Mouse (Mus musculus): ENCODE measurements around the gene Map3k7cl. TPM values are rescaled to one million over a fixed set of nuclear protein-coding genes. Genes with fewer than 3 reads are reported as not detected.

Map3k7cl gene
- polyA plus RNA-seq, 1 experiment, result 1.3 TPM

DNA sequence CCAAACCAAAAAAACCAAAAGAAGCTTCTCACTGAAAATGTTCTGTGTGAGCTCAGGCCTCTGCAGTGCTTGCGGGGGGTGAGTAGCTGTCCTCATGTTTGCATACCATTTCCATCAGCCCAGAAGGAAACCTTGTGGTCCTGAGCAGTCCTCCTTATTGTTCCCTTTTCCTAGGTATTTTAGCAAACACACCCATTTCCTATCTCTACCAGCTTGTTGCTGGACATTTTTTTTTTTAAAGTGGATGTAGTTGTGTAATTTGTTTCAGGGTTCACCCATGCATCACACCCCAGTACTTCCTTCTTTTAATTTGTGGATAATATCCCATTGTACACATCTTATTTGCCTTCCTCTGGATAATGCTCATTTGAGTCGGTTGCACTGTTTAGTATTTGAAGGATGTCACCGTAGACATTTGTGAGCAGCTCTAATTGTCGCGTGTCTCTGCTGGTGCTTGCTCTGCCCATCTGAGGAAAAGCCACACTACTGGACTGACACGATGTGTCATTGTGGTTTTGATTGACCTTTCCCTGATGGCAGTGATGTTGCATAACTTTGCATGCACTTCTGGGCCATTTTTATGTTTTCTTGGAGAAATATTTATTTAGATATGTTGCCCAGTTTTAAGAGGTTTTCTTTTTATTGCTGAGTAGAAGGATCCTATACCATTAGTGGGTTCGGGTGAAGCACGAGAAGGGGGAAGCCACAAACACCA lies 32.6 kb downstream of the Map3k7cl start:
- no peak overlapping the region for H3K27ac ChIP-seq (ENCODE audit: control insufficient read depth, insufficient read depth, low read depth, low read length)
- no peaks in the 10 kb centered on the region for H3K36me3 ChIP-seq (ENCODE audit: control insufficient read depth, insufficient read depth, low read length)
- H3K27me3 ChIP-seq (ENCODE audit: control insufficient read depth, insufficient read depth, low read length), result no peaks in the 10 kb centered on the region
- TF ChIP-seq POLR2A (IDR thresholded peaks at IDR 0.05; ENCODE audit: control insufficient read depth, low read depth, low read length), result no peak
- no peak for TF ChIP-seq CTCF (IDR thresholded peaks at IDR 0.05; ENCODE audit: control insufficient read depth, insufficient read depth, insufficient replicate concordance, low read depth, low read length)
- no peak overlapping the region for H3K4me3 ChIP-seq (ENCODE audit: control insufficient read depth, low read depth, low read length)
- H3K4me1 ChIP-seq (ENCODE audit: control insufficient read depth, insufficient read depth, low read length), result no peaks in the 10 kb centered on the region; the same call in 1 of the 2 replicates

DNA sequence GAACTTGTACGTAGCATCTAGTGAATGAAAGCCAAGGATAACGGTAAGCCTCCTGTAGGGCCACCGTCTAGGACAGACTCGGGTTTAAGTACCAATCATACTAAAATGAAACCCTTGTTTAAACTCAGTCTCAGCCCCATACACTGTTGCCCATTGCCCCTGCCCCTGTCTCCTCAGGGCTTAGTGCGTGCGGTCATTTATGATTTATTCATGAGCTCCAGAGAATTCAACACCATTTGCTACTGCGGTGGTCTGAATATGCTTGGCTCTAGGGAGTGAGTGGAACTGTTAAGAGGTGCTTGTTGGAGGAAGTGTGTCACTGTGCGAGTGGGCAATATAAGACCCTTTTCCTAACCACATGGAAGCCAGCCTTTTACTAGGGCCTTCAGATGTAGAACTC lies 34.7 kb downstream of the Map3k7cl start:
- no peak overlapping the region for H3K4me3 ChIP-seq (ENCODE audit: control insufficient read depth, low read depth, low read length)
- no peaks in the 10 kb centered on the region for H3K4me1 ChIP-seq (ENCODE audit: control insufficient read depth, insufficient read depth, low read length)
- H3K36me3 ChIP-seq (ENCODE audit: control insufficient read depth, insufficient read depth, low read length), result no peaks in the 10 kb centered on the region
- TF ChIP-seq POLR2A (IDR thresholded peaks at IDR 0.05; ENCODE audit: control insufficient read depth, low read depth, low read length), result no peak
- no peak for TF ChIP-seq CTCF (IDR thresholded peaks at IDR 0.05; ENCODE audit: control insufficient read depth, insufficient read depth, insufficient replicate concordance, low read depth, low read length)
- H3K27ac ChIP-seq (ENCODE audit: control insufficient read depth, insufficient read depth, low read depth, low read length), result no peak overlapping the region
- H3K27me3 ChIP-seq (ENCODE audit: control insufficient read depth, insufficient read depth, low read length), result no peaks in the 10 kb centered on the region

DNA sequence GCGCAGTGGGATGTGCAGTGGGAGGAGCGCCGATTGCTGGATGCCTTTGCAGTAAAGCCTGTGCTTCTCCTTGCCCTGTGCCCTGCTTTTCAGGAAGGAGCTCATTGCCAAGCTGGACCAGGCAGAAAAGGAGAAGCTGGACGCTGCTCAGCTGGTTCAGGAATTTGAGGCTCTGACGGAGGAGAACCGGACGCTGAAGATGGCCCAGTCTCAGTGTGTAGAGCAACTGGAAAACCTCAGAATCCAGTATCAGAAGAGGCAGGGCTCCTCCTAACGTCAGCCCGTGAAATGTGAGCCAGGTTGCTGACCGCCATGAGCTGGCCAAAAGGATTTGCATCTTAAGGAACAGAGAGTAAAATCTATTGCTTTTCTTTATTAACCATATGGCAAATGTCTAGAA lies 41.0 kb downstream of the Map3k7cl start:
- TF ChIP-seq CTCF (IDR thresholded peaks at IDR 0.05; ENCODE audit: control insufficient read depth, insufficient read depth, insufficient replicate concordance, low read depth, low read length), result no peak
- no peak for TF ChIP-seq POLR2A (IDR thresholded peaks at IDR 0.05; ENCODE audit: control insufficient read depth, low read depth, low read length)
- Histone ChIP-seq H3K36me3 (ENCODE audit: control insufficient read depth, insufficient read depth, low read length) (no peaks in the 10 kb centered on the region), H3K27me3 (ENCODE audit: control insufficient read depth, insufficient read depth, low read length) (no peaks in the 10 kb centered on the region), H3K4me1 (ENCODE audit: control insufficient read depth, insufficient read depth, low read length) (peaks cover 2% of the 10 kb centered on the region), H3K27ac (ENCODE audit: control insufficient read depth, insufficient read depth, low read depth, low read length) (no peak overlapping the region), H3K4me3 (ENCODE audit: control insufficient read depth, low read depth, low read length) (no peak overlapping the region)

DNA sequence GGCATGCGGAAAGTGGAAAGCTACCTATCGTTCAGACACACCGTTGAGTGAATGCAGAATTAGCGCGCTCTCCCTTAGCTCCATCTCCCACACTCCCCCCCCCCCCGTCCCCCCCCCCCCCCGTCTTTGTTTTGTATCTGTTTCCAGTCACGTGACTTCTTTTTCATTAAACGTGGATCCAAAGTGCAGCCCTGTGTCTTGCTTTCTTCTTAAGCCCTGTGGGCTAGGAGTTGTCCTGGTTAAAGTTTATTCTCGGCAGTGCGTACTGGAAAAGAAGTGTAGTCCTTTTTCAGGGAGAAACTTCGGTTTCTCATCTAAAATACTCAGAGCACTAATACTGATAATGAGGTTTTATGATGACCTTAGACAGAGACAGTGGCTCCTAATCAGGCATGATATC lies 42.0 kb downstream of the Map3k7cl start:
- Histone ChIP-seq H3K27me3 (ENCODE audit: control insufficient read depth, insufficient read depth, low read length) (no peaks in the 10 kb centered on the region), H3K4me1 (ENCODE audit: control insufficient read depth, insufficient read depth, low read length) (peaks cover 2% of the 10 kb centered on the region), H3K36me3 (ENCODE audit: control insufficient read depth, insufficient read depth, low read length) (no peaks in the 10 kb centered on the region), H3K4me3 (ENCODE audit: control insufficient read depth, low read depth, low read length) (no peak overlapping the region), H3K27ac (ENCODE audit: control insufficient read depth, insufficient read depth, low read depth, low read length) (no peak overlapping the region)
- no peak for TF ChIP-seq POLR2A (IDR thresholded peaks at IDR 0.05; ENCODE audit: control insufficient read depth, low read depth, low read length)
- TF ChIP-seq CTCF (IDR thresholded peaks at IDR 0.05; ENCODE audit: control insufficient read depth, insufficient read depth, insufficient replicate concordance, low read depth, low read length), result no peak

DNA sequence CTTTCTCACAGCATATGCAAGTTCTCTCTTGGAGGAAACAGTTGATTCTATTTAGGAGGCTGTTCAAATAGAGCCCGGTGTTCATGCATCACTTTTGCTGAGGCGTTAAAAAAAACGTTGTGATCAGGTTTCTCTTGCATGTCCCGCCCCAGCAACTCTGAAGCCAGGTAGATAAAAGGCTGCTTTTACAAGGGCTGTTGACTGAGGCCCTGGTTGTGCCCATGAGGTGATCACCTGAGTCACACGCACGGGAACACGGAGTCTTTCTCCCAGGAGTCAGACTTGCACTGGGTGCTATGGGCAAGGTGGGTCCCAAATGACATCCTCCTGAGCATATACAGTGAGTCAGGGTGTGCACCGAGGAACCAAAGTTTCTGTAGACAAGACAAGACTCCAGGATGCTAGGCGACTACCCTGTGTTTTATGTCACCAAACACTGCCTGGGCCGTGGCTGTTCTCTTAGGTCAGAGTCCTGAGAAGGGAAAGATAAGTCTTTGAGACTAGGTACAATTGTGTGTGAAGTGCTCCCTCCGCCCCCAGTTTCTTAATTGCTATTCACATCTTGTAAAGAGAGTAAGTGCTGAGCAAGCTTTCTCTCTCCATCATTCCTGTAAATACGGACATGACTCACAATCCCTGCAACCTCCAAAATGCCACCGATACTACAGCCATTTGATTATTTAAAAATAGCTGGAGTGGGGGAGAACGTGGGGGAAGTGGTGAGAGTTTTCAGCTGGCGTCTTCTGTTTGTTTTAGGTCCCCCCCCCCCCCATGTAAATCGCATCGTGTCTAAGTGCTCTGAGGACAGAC lies 49.8 kb downstream of the Map3k7cl start:
- no peaks in the 10 kb centered on the region for H3K36me3 ChIP-seq (ENCODE audit: control insufficient read depth, insufficient read depth, low read length)
- H3K4me3 ChIP-seq (ENCODE audit: control insufficient read depth, low read depth, low read length), result no peak overlapping the region
- H3K27ac ChIP-seq (ENCODE audit: control insufficient read depth, insufficient read depth, low read depth, low read length), result no peak overlapping the region
- H3K4me1 ChIP-seq (ENCODE audit: control insufficient read depth, insufficient read depth, low read length), result no peaks in the 10 kb centered on the region; the same call in 1 of the 2 replicates
- no peak for TF ChIP-seq POLR2A (IDR thresholded peaks at IDR 0.05; ENCODE audit: control insufficient read depth, low read depth, low read length)
- TF ChIP-seq CTCF (IDR thresholded peaks at IDR 0.05; ENCODE audit: control insufficient read depth, insufficient read depth, insufficient replicate concordance, low read depth, low read length), result no peak
- no peaks in the 10 kb centered on the region for H3K27me3 ChIP-seq (ENCODE audit: control insufficient read depth, insufficient read depth, low read length)

DNA sequence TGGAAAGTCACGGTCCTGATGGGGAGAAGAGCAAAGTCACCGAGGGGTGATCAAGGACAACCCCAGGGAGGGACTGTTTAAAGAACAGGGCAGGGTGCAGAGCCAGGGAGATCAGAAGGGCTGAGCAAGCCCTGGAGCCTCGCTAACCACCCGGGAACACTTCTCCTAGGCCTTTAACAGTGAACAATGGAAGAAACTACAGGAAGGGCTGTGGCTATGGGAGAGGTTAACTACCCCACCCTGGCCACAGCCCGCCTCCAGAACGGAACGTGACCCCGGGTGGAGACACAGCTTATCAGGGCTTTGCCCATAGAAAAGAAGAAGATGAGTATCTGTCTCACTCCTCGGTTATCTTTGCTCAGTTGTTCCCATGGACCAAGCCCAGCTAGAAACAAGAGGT lies 50.9 kb downstream of the Map3k7cl start:
- TF ChIP-seq CTCF (IDR thresholded peaks at IDR 0.05; ENCODE audit: control insufficient read depth, insufficient read depth, insufficient replicate concordance, low read depth, low read length), result no peak
- Histone ChIP-seq H3K4me1 (ENCODE audit: control insufficient read depth, insufficient read depth, low read length) (no peaks in the 10 kb centered on the region), H3K4me3 (ENCODE audit: control insufficient read depth, low read depth, low read length) (no peak overlapping the region), H3K27ac (ENCODE audit: control insufficient read depth, insufficient read depth, low read depth, low read length) (no peak overlapping the region), H3K36me3 (ENCODE audit: control insufficient read depth, insufficient read depth, low read length) (no peaks in the 10 kb centered on the region), H3K27me3 (ENCODE audit: control insufficient read depth, insufficient read depth, low read length) (no peaks in the 10 kb centered on the region)

DNA sequence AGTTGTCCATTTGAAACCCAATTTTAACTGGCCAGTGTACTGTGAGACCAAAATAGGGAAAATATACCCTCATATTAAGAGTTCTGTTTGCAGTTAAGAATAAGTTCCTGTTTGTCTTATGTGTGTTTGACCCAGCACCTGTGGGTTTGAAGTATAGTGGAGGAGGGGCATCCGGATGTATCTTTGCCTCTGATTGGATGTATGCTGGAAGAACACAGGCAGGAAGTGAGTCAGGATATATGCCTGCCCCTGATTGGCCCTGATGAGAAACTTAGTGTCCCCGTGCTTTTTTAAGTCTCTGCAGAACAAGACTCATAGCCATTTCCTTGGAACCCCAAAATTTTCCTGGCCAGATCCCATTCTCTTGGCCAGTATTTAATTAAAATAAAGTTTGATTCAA lies 51.8 kb downstream of the Map3k7cl start:
- Histone ChIP-seq H3K27me3 (ENCODE audit: control insufficient read depth, insufficient read depth, low read length) (no peaks in the 10 kb centered on the region), H3K36me3 (ENCODE audit: control insufficient read depth, insufficient read depth, low read length) (no peaks in the 10 kb centered on the region)
- no peak for TF ChIP-seq POLR2A (IDR thresholded peaks at IDR 0.05; ENCODE audit: control insufficient read depth, low read depth, low read length)

More for the DNA sequence above, 51.8 kb downstream of the Map3k7cl start:
- Histone ChIP-seq H3K4me3 (ENCODE audit: control insufficient read depth, low read depth, low read length) (no peak overlapping the region), H3K27ac (ENCODE audit: control insufficient read depth, insufficient read depth, low read depth, low read length) (no peak overlapping the region), H3K4me1 (ENCODE audit: control insufficient read depth, insufficient read depth, low read length) (no peaks in the 10 kb centered on the region)

Measured in testis, adult 2 months (tissue).